Mouse (Mus musculus): Measurements from ENCODE around the gene Acbd4. TPM values are rescaled to one million over a fixed set of nuclear protein-coding genes. Genes with fewer than 3 reads are reported as not detected.

Gene Acbd4
- total and polyA plus RNA-seq, 2 experiments from 2014 or later, result 27.1 to 28.5 TPM

- H3K4me1 ChIP-seq (ENCODE audit: insufficient read depth), result peaks cover 22% of the 10 kb centered on the region
- peak overlapping the region; percentile 51 for H3K4me2 ChIP-seq (ENCODE audit: low read depth)
- H3K9ac ChIP-seq, result peak overlapping the region; percentile 47
- peak overlapping the region; percentile 87 for H3K4me3 ChIP-seq (ENCODE audit: low read depth, low read length)
- DNase-seq (no peak), ATAC-seq (no peak)
- H3K36me3 ChIP-seq (ENCODE audit: insufficient read depth), result no peaks in the 10 kb centered on the region
- no peaks in the 10 kb centered on the region for H3K27me3 ChIP-seq (ENCODE audit: insufficient read depth, low read length)
- no peak for TF ChIP-seq CTCF (IDR thresholded peaks at IDR 0.05; ENCODE audit: low read depth)
- H3K27ac ChIP-seq (ENCODE audit: low read depth, low read length), result peak overlapping the region; percentile 76
- no peaks in the 10 kb centered on the region for H3K9me3 ChIP-seq (ENCODE audit: low read length)
- WGBS, result 45% methylated on average over 6 of the region's 6 CpGs
Measured at GRCm38 (mm10) chr11:103133456-103134185, 32.1 kb downstream of the Acbd4 start.

GRCm38 (mm10) chr11:103134221-103134620, 32.7 kb downstream of the Acbd4 start:
- H3K4me2 ChIP-seq (ENCODE audit: low read depth), result peak overlapping the region; percentile 51
- peaks cover 4% of the 10 kb centered on the region for H3K36me3 ChIP-seq (ENCODE audit: insufficient read depth)
- DNase-seq (no peak), ATAC-seq (no peak)
- WGBS, result 57% methylated on average over 3 of the region's 3 CpGs
- H3K4me3 ChIP-seq (ENCODE audit: low read depth, low read length), result no peak overlapping the region
- H3K9me3 ChIP-seq (ENCODE audit: low read length), result no peaks in the 10 kb centered on the region
- H3K9ac ChIP-seq, result no peak overlapping the region
- H3K27ac ChIP-seq (ENCODE audit: low read depth, low read length), result peak overlapping the region; percentile 76; the same call in 1 of the 2 replicates
- H3K4me1 ChIP-seq (ENCODE audit: insufficient read depth), result peaks cover 22% of the 10 kb centered on the region
- no peaks in the 10 kb centered on the region for H3K27me3 ChIP-seq (ENCODE audit: insufficient read depth, low read length)
- no peak for TF ChIP-seq CTCF (IDR thresholded peaks at IDR 0.05; ENCODE audit: low read depth)

GRCm38 (mm10) chr11:103136039-103136577, 34.6 kb downstream of the Acbd4 start:
- WGBS, result 89% methylated on average over 8 of the region's 8 CpGs
- H3K27me3 ChIP-seq (ENCODE audit: insufficient read depth, low read length), result no peaks in the 10 kb centered on the region

GRCm38 (mm10) chr11:103139951-103140762, 38.7 kb downstream of the Acbd4 start:
- DNase-seq, result no peak
- peaks cover 9% of the 10 kb centered on the region; the same call in 1 of the 2 replicates for H3K4me1 ChIP-seq (ENCODE audit: insufficient read depth)
- H3K27me3 ChIP-seq (ENCODE audit: insufficient read depth, low read length), result no peaks in the 10 kb centered on the region
- no peak overlapping the region for H3K27ac ChIP-seq (ENCODE audit: low read depth, low read length)
- H3K4me2 ChIP-seq (ENCODE audit: low read depth), result no peak overlapping the region
- H3K36me3 ChIP-seq (ENCODE audit: insufficient read depth), result peaks cover 15% of the 10 kb centered on the region
- H3K4me3 ChIP-seq (ENCODE audit: low read depth, low read length), result no peak overlapping the region
- no peak for TF ChIP-seq CTCF (IDR thresholded peaks at IDR 0.05; ENCODE audit: low read depth)
- no peaks in the 10 kb centered on the region for H3K9me3 ChIP-seq (ENCODE audit: low read length)
- no peak for ATAC-seq
- WGBS, result 87% methylated on average over 14 of the region's 14 CpGs
- no peak overlapping the region; the same call in 1 of the 2 replicates for H3K9ac ChIP-seq

More at GRCm38 (mm10) chr11:103136039-103136577, 34.6 kb downstream of the Acbd4 start:
- H3K4me3 ChIP-seq (ENCODE audit: low read depth, low read length), result no peak overlapping the region
- H3K4me1 ChIP-seq (ENCODE audit: insufficient read depth), result peaks cover 18% of the 10 kb centered on the region
- H3K4me2 ChIP-seq (ENCODE audit: low read depth), result no peak overlapping the region
- no peak for DNase-seq
- H3K9me3 ChIP-seq (ENCODE audit: low read length), result no peaks in the 10 kb centered on the region
- H3K27ac ChIP-seq (ENCODE audit: low read depth, low read length), result no peak overlapping the region
- no peak for ATAC-seq
- peaks cover 15% of the 10 kb centered on the region for H3K36me3 ChIP-seq (ENCODE audit: insufficient read depth)
- TF ChIP-seq CTCF (IDR thresholded peaks at IDR 0.05; ENCODE audit: low read depth), result no peak
- H3K9ac ChIP-seq, result no peak overlapping the region

GRCm38 (mm10) chr11:103140763-103141100, 39.2 kb downstream of the Acbd4 start:
- Histone ChIP-seq H3K27ac (ENCODE audit: low read depth, low read length) (no peak overlapping the region; the same call in 1 of the 2 replicates), H3K9ac (no peak overlapping the region; the same call in 1 of the 2 replicates), H3K4me3 (ENCODE audit: low read depth, low read length) (no peak overlapping the region), H3K36me3 (ENCODE audit: insufficient read depth) (peaks cover 15% of the 10 kb centered on the region), H3K4me1 (ENCODE audit: insufficient read depth) (0 out of 2 replicates have a peak, but pooled peaks cover 4% of the 10 kb centered on the region), H3K4me2 (ENCODE audit: low read depth) (no peak overlapping the region), H3K9me3 (ENCODE audit: low read length) (no peaks in the 10 kb centered on the region), H3K27me3 (ENCODE audit: insufficient read depth, low read length) (no peaks in the 10 kb centered on the region)
- DNase-seq (no peak), ATAC-seq (no peak)
- 55% methylated on average over 6 of the region's 6 CpGs for WGBS
- no peak for TF ChIP-seq CTCF (IDR thresholded peaks at IDR 0.05; ENCODE audit: low read depth)

GRCm38 (mm10) chr11:103141101-103141943, 39.8 kb downstream of the Acbd4 start:
- ATAC-seq (no peak), DNase-seq (no peak)

More at GRCm38 (mm10) chr11:103141101-103141943, 39.8 kb downstream of the Acbd4 start:
- Histone ChIP-seq H3K4me2 (ENCODE audit: low read depth) (no peak overlapping the region), H3K4me1 (ENCODE audit: insufficient read depth) (0 out of 2 replicates have a peak, but pooled peaks cover 4% of the 10 kb centered on the region), H3K27me3 (ENCODE audit: insufficient read depth, low read length) (no peaks in the 10 kb centered on the region), H3K27ac (ENCODE audit: low read depth, low read length) (peak overlapping the region; percentile 95), H3K4me3 (ENCODE audit: low read depth, low read length) (no peak overlapping the region), H3K9ac (peak overlapping the region; percentile 33), H3K9me3 (ENCODE audit: low read length) (no peaks in the 10 kb centered on the region), H3K36me3 (ENCODE audit: insufficient read depth) (peaks cover 15% of the 10 kb centered on the region)
- WGBS, result 33% methylated on average over 11 of the region's 11 CpGs
- no peak for TF ChIP-seq CTCF (IDR thresholded peaks at IDR 0.05; ENCODE audit: low read depth)
